Mouse (Mus musculus) MEL (cell line): Measurements from ENCODE around the gene Chchd10.

Experiments used
- EP300 ChIP-seq, 2 experiments: IDR thresholded peaks; 2 replicates each; pipeline ENCODE4 v1.6.1; 2011; ENCODE audit warnings: improper control_type of control experiment in 2 of 2, low read length in 2 of 2, low read depth in 1 of 2, mild to moderate bottlenecking in 1 of 2
- MAX ChIP-seq: IDR thresholded peaks from 2 replicates; pipeline ENCODE4 v1.6.1; 2011; ENCODE audit warnings: low read length, improper control_type of control experiment
- ZNF384 ChIP-seq: IDR thresholded peaks from 2 replicates; pipeline ENCODE4 v1.6.1; 2012; ENCODE audit warnings: low read depth, mild to moderate bottlenecking, inconsistent platforms, low read length, improper control_type of control experiment

- TF ChIP-seq ZNF384 (no peak), MAX (no peak), EP300 (IDR thresholded peaks at IDR 0.05; ENCODE audit: low read depth in 1 of 2, low read length in 2 of 2) (no peak)
Measured at GRCm38 (mm10) chr10:75954381-75954811, 21.5 kb downstream of the Chchd10 start, which contains the start of gene Gm5134.
